In genomic region chr1:50928776-50929175, GRCm38 (mm10) we compare ENCODE assay signal across 10 mouse cellular contexts. TPM values are rescaled to one million over a fixed set of nuclear protein-coding genes. Genes with fewer than 3 reads are reported as not detected.
DNase-seq lines count a peak whose midpoint lies in the region; ATAC-seq lines count a peak whose summit lies in the region.
"Had no signal": no experiment of that assay in that cellular context is flagged by ENCODE, and none has a peak within 500 bp of the region (broad histone marks: within the 10 kb centered on the region; RNA-seq: fewer than 3 reads in every experiment).

No protein-coding gene starts in this region.

- 0 out of 2 replicates have a peak, but pooled peaks cover 4% of the 10 kb centered on the region for H3K4me1 ChIP-seq in kidney, embryonic 14.5 days (ENCODE audit: control insufficient read depth, insufficient read depth, low read length)
- H3K4me1 ChIP-seq in kidney, embryonic 16.5 days (ENCODE audit: insufficient read depth, low read length) = peaks cover 13% of the 10 kb centered on the region
- peaks cover 5% of the 10 kb centered on the region; the same call in 1 of the 2 replicates for H3K4me1 ChIP-seq in hindbrain, embryonic 14.5 days (replicated peaks; ENCODE audit: control insufficient read depth, insufficient read depth, low read length)

- no peak overlapping the region for H3K4me3 ChIP-seq in kidney, embryonic 14.5 days (ENCODE audit: low read length)
- H3K4me3 ChIP-seq in kidney, embryonic 16.5 days (ENCODE audit: low read length) = no peak overlapping the region; the same call in 1 of the 2 replicates
- peak overlapping the region; percentile 74 for H3K4me3 ChIP-seq in hindbrain, embryonic 14.5 days (replicated peaks; ENCODE audit: low read length)

- no peak overlapping the region for H3K27ac ChIP-seq in kidney, embryonic 14.5 days (ENCODE audit: low read depth, low read length)
- no peak overlapping the region for H3K27ac ChIP-seq in kidney, embryonic 16.5 days (ENCODE audit: low read length)
- no peak overlapping the region for H3K27ac ChIP-seq in hindbrain, embryonic 14.5 days
- H3K27ac ChIP-seq: liver, embryonic 12.5 days had no signal

- peaks cover 40% of the 10 kb centered on the region for H3K27me3 ChIP-seq in kidney, embryonic 14.5 days (ENCODE audit: control insufficient read depth, insufficient read depth, low read length)
- peaks cover 25% of the 10 kb centered on the region for H3K27me3 ChIP-seq in kidney, embryonic 16.5 days (ENCODE audit: insufficient read depth, low read length)
- no peaks in the 10 kb centered on the region for H3K27me3 ChIP-seq in hindbrain, embryonic 14.5 days (ENCODE audit: control insufficient read depth, insufficient read depth, low read length)

- 28% methylated on average over 3 of the region's 3 CpGs for WGBS in kidney, embryonic 14.5 days
- 17% methylated on average over 3 of the region's 3 CpGs for WGBS in kidney, embryonic 16.5 days
- 17% methylated on average over 3 of the region's 3 CpGs for WGBS in hindbrain, embryonic 14.5 days

- no peak for ATAC-seq in kidney, embryonic 14.5 days (ENCODE audit: low FRiP score, low TSS enrichment)
- ATAC-seq in kidney, embryonic 16.5 days (ENCODE audit: low FRiP score, low TSS enrichment) = no peak
- no peak for ATAC-seq in hindbrain, embryonic 14.5 days (ENCODE audit: low FRiP score)
- ATAC-seq: liver, embryonic 12.5 days had no signal

- no peak overlapping the region for H3K9ac ChIP-seq in kidney, embryonic 14.5 days (ENCODE audit: low read depth, low read length)
- no peak overlapping the region for H3K9ac ChIP-seq in kidney, embryonic 16.5 days (replicated peaks; ENCODE audit: low read length)
- peak overlapping the region; percentile 84 for H3K9ac ChIP-seq in hindbrain, embryonic 14.5 days
- H3K9ac ChIP-seq: liver, embryonic 12.5 days had no signal

- H3K9me3 ChIP-seq in kidney, embryonic 14.5 days (ENCODE audit: control insufficient read depth, low read length) = no peaks in the 10 kb centered on the region
- no peaks in the 10 kb centered on the region for H3K9me3 ChIP-seq in kidney, embryonic 16.5 days (ENCODE audit: low read length)
- no peaks in the 10 kb centered on the region for H3K9me3 ChIP-seq in hindbrain, embryonic 14.5 days (ENCODE audit: control insufficient read depth, low read length)
- H3K9me3 ChIP-seq: liver, embryonic 12.5 days had no signal

- no peaks in the 10 kb centered on the region for H3K36me3 ChIP-seq in kidney, embryonic 14.5 days (ENCODE audit: control insufficient read depth, insufficient read depth, low read length)
- H3K36me3 ChIP-seq in kidney, embryonic 16.5 days (ENCODE audit: insufficient read depth, low read length) = no peaks in the 10 kb centered on the region
- H3K36me3 ChIP-seq in hindbrain, embryonic 14.5 days (replicated peaks; ENCODE audit: control insufficient read depth, insufficient read depth) = no peaks in the 10 kb centered on the region
- H3K36me3 ChIP-seq: liver, embryonic 12.5 days had no signal

- H3K4me2 ChIP-seq in kidney, embryonic 14.5 days (replicated peaks; ENCODE audit: low read depth, low read length) = peak overlapping the region; percentile 99; the same call in 1 of the 2 replicates
- H3K4me2 ChIP-seq in kidney, embryonic 16.5 days (replicated peaks; ENCODE audit: low read depth, low read length) = no peak overlapping the region
- H3K4me2 ChIP-seq in hindbrain, embryonic 14.5 days (replicated peaks) = peak overlapping the region; percentile 89

- DNase-seq in cerebellum, postnatal 25 days = peak; percentile 18 to 28
- DNase-seq in hindbrain, embryonic 14.5 days (ENCODE audit: low spot score) = no peak
- DNase-seq in neural tube, embryonic 10.5 days (ENCODE audit: extremely low spot score, low spot score) = peak; percentile 13
- DNase-seq in adrenal gland, postnatal 10 days = no peak
- no peak for DNase-seq in frontal cortex, postnatal 14 days (ENCODE audit: low spot score in 2 of 2)
- no peak for DNase-seq in layer of hippocampus, adult 9-10 months (ENCODE audit: low spot score)

RNA-seq across cellular contexts. Expression of gene Tmeff2, which starts 28.3 kb away (rescaled TPM):
- 2.6 and 3.2 TPM in 2 replicates for polyA plus RNA-seq in kidney, embryonic 14.5 days (2014; fragmentation: Nextera tagmentation; extraction: Ambion mirVana)
- 3.9 and 4.7 TPM in 2 replicates for polyA plus RNA-seq in kidney, embryonic 16.5 days (2015; fragmentation: Nextera tagmentation; extraction: Ambion mirVana)
- polyA plus RNA-seq in hindbrain, embryonic 14.5 days (2014; fragmentation: Nextera tagmentation; extraction: Ambion mirVana) = 71.9 and 72.2 TPM in 2 replicates
- 1 to 10 TPM; 7.4 to 9.2 TPM for total RNA-seq in adrenal gland, postnatal 10 days (2021)
- total RNA-seq: hematopoietic stem cell, adult 5-6 weeks had no signal

Comparison
In these comparisons a context has a peak if more than half of its experiments do, and no peak if none do; other contexts are left out.
1. DNase-seq: peak in cerebellum, postnatal 25 days (2 of 2) and neural tube, embryonic 10.5 days (single experiment); none in hindbrain, embryonic 14.5 days (single experiment), adrenal gland, postnatal 10 days (single experiment), frontal cortex, postnatal 14 days (0 of 2) and layer of hippocampus, adult 9-10 months (single experiment).
2. RNA of gene Tmeff2, which starts 28.3 kb away (polyA plus RNA-seq): 71.9 to 72.2 TPM in hindbrain, embryonic 14.5 days; 3.9 to 4.7 TPM in kidney, embryonic 16.5 days and 2.6 to 3.2 TPM in kidney, embryonic 14.5 days; every median in the first group is over 10 times any median in the second.